Mouse (Mus musculus) embryonic facial prominence, embryonic 11.5 days (tissue): Measurements from ENCODE around the gene Selenbp2. TPM values are rescaled to one million over a fixed set of nuclear protein-coding genes. Genes with fewer than 3 reads are reported as not detected.
"Not testable (repeated sequence)": the region's sequence is repeated elsewhere in the genome, so short reads cannot be mapped to it uniquely, and the experiment has no call there.

Source experiments
- ATAC-seq: fragments of 200-750 bp; cut with Nextera tagmentation; replicated peaks from 2 replicates; pipeline ENCODE4 v1.8.0; 2017; ENCODE audit warnings: low read depth; ENCODE audit not compliant: insufficient number of reproducible peaks, low FRiP score, low TSS enrichment
- DNase-seq: peaks from one replicate; pipeline ENCODE4 v3.0.0-alpha.2; 2015; ENCODE audit warnings: low spot score
- H3K27ac ChIP-seq: fragments of 300-500 bp; sonication (generic); replicated peaks from 2 replicates; pipeline ENCODE4 v1.5.1; 2014; ENCODE audit warnings: mild to moderate bottlenecking, low read depth, low read length, control low read depth
- H3K27me3 ChIP-seq: fragments of 300-500 bp; sonication (generic); 2 replicates; pipeline ENCODE4 v1.6.1; 2014; ENCODE audit warnings: mild to moderate bottlenecking, low read length, moderate library complexity, mixed read lengths; ENCODE audit not compliant: control insufficient read depth, insufficient read depth
- H3K36me3 ChIP-seq: fragments of 300-500 bp; sonication (generic); replicated peaks from 2 replicates; pipeline ENCODE4 v1.6.1; 2014; ENCODE audit warnings: low read depth, mild to moderate bottlenecking, low read length, moderate library complexity, mixed read lengths; ENCODE audit not compliant: control insufficient read depth, insufficient read depth
- H3K4me1 ChIP-seq: fragments of 300-500 bp; sonication (generic); 2 replicates; pipeline ENCODE4 v1.6.1; 2014; ENCODE audit warnings: low read length, mixed read lengths; ENCODE audit not compliant: control insufficient read depth, insufficient read depth
- H3K4me2 ChIP-seq: fragments of 300-500 bp; sonication (generic); 2 replicates; pipeline ENCODE4 v1.6.1; 2014; ENCODE audit warnings: low read depth, mild to moderate bottlenecking, control low read depth, low read length, moderate library complexity
- H3K4me3 ChIP-seq: fragments of 300-500 bp; sonication (generic); 2 replicates; pipeline ENCODE4 v1.5.1; 2014; ENCODE audit warnings: low read depth, low read length, control low read depth
- H3K9ac ChIP-seq: fragments of 300-500 bp; sonication (generic); replicated peaks from 2 replicates; pipeline ENCODE4 v1.6.1; 2014; ENCODE audit warnings: mild to moderate bottlenecking, control low read depth, low read length
- H3K9me3 ChIP-seq: fragments of 300-500 bp; sonication (generic); replicated peaks from 2 replicates; pipeline ENCODE4 v1.6.1; 2016; ENCODE audit warnings: mild to moderate bottlenecking, low read length, inconsistent platforms, mixed read lengths; ENCODE audit not compliant: control insufficient read depth
- WGBS: fragments of 180-500 bp; shearing (Covaris S2); extraction: QIAGEN DNeasy Blood & Tissue Kit; methylation state at CpG from one replicate; pipeline ENCODE4 v1.1.7; 2014; 5-methylcytosine and 5-hydroxymethylcytosine counted together
- polyA plus RNA-seq: library from polyadenylated mRNA; unstranded; fragments of >200 nt; fragmentation: Nextera tagmentation; extraction: Ambion mirVana; gene quantifications from 2 replicates; pipeline ENCODE4 v1.2.1, GENCODE M21; 2014

Selenbp2 gene
- polyA plus RNA-seq, 1 experiment from 2014 or later: not detected

DNA sequence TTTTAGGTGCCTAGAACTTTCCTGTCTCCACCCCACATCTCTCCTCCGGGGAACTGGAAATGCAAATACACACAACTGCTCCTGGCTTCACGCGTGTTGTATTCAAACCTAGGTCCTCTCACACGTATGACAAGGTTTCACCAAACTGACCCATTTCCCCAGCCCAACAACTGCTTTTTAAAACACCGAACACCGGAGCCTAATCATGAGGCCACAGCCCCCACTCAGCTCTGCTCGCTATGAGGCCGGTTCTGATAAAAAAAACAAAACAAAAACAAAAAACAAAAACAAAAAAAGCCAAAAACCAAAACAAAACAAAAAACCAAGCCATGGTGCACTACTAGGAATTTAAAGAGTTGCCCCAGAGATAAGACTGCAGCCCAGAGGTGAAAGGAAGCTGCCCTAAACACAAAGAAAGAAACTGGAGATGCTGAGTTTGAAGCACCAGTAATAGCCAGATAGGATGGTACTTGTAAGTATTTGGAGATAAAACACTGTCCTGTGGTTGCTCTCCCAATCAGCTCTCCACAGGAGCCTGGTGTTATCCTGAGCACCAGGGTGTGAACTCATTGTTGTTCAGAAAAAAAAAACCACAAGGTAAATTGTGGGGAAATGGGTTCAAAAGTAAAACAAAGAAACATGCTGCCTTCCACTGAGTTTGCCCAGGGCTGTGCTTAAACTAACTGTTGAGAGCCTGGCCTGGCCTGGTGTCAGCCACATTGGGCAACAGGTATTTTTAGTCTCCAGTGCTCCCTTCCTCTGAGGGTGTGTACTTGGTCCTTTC lies 7.2 kb upstream of the Selenbp2 start:
- whole genome bisulfite sequencing: 81% methylated on average over 8 of the region's 8 CpGs
- H3K27me3 ChIP-seq, H3K4me3 ChIP-seq, ATAC-seq, H3K9me3 ChIP-seq, H3K36me3 ChIP-seq, DNase-seq, H3K27ac ChIP-seq, H3K4me2 ChIP-seq, H3K4me1 ChIP-seq, H3K9ac ChIP-seq: not testable (repeated sequence)

DNA sequence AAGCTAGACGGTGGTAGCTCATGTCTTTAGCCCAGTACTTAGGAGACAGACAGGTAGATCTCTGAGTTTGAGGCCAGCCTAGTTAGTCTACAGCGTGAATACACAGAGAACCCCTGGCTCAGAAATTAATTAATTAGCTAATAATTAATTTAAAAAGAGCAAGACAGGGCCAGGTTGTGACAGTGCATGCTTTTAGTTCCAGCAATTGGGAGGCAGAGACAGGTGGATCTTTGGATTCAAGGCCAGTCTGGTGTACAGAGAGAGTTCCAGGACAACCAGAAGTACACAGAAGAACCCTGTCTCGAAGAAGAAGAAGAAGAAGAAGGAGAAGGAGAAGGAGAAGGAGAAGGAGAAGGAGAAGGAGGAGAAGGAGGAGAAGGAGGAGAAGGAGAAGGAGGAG lies 4.7 kb upstream of the Selenbp2 start:
- H3K27me3 ChIP-seq, H3K36me3 ChIP-seq, H3K4me2 ChIP-seq, H3K9ac ChIP-seq, H3K9me3 ChIP-seq, H3K4me1 ChIP-seq, H3K4me3 ChIP-seq, H3K27ac ChIP-seq, DNase-seq, ATAC-seq: not testable (repeated sequence)
- WGBS: 82% methylated on average over 2 of the region's 3 CpGs

DNA sequence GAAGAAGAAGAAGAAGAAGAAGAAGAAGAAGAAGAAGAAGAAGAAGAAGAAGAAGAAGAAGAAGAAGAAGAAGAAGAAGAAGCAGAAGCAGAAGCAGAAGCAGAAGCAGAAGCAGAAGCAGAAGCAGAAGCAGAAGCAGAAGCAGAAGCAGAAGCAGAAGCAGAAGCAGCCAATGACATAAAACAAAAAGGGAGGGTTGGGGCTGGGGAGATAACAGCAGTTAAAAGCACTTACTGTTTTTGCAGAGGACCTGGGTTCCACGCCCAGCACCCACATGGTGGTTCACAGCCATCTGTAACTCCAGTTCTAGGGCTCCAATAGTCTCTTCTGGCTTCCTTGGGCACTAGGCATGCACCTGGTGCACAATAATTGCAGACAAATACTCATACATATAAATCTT lies 4.2 kb upstream of the Selenbp2 start:
- H3K9me3 ChIP-seq, H3K27me3 ChIP-seq, H3K4me1 ChIP-seq, H3K27ac ChIP-seq, H3K4me3 ChIP-seq, H3K4me2 ChIP-seq, DNase-seq, H3K9ac ChIP-seq, H3K36me3 ChIP-seq, ATAC-seq: not testable (repeated sequence)
- 70% methylated on average over 1 of the region's 1 CpGs for WGBS

DNA sequence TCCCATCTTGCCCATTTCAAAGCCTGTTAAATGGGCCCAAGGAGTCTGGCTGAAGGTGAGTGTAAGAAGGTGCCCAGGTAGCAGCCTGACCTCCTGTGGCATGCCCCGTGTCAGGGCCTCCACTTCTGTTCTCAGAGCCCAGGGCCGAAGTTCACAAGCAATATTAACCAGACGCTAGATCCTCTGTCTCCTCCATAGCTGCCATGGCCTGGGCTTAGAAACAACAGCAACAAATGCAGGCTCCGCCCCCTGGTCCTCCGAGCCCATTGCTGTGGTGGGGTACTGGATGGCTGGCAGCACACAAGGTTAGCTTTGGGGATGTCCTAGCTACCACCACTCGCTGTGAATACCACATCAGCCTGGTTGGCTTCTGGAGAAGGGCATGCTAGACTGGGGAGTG lies 3.2 kb upstream of the Selenbp2 start:
- ATAC-seq, DNase-seq, H3K4me3 ChIP-seq, H3K9ac ChIP-seq, H3K27ac ChIP-seq, H3K4me1 ChIP-seq, H3K36me3 ChIP-seq, H3K9me3 ChIP-seq, H3K4me2 ChIP-seq, H3K27me3 ChIP-seq: not testable (repeated sequence)
- 61% methylated on average over 6 of the region's 6 CpGs for WGBS

DNA sequence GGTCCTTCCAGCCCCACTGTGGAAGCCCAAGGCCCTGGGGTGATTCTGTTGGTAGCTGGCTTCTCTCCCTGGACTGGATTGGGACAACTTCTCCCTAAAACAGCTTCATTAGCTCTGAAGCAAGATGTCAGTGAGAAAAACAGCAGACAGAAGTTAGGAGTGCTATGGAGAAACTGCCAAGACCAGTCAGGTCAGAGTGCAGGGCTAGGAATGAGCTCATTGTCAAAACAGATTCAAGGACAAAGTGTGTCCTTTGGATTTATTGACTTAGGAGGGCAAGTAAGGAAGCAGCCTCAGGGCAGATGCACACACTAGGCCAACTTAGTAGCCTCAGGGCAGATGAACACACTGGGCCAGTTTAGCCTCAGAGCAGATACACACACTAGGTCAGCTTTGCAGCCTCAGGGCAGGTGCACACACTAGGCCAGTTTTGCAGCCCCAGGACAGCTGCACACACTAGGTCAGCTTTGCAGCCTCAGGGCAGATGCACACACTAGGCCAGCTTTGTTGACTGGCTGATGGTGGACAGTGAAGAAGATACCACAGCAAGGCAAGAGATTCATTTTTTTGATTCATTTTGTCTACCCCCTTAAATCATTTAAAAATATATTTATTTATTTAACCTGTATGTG lies 2.6 kb upstream of the Selenbp2 start:
- Histone ChIP-seq H3K4me1 (no peaks in the 10 kb centered on the region), H3K27me3 (no peaks in the 10 kb centered on the region), H3K36me3 (no peaks in the 10 kb centered on the region), H3K9me3 (no peaks in the 10 kb centered on the region), H3K4me2 (no peak overlapping the region), H3K27ac (no peak overlapping the region), H3K9ac (no peak overlapping the region), H3K4me3 (no peak overlapping the region)
- no peak for DNase-seq
- ATAC-seq: no peak

DNA sequence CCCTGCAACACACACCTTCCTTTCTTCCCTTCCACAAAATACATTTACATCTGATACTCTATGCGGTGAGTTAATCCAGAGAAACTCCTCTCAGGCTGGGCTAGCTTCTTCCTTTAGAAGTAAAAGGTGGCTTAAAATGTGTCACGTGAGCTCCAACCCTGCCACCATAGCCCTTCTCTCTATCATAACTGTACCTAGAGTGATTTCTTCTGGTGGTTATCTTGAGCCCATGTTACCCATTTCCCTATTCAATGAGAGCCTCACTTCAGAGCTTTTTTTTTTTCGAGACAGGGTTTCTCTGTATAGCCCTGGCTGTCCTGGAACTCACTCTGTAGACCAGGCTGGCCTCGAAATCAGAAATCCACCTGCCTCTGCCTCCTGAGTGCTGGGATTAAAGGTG lies 1.7 kb upstream of the Selenbp2 start:
- H3K9ac ChIP-seq, DNase-seq, H3K9me3 ChIP-seq, H3K4me3 ChIP-seq, H3K27ac ChIP-seq, H3K4me2 ChIP-seq, H3K4me1 ChIP-seq, ATAC-seq, H3K36me3 ChIP-seq, H3K27me3 ChIP-seq: not testable (repeated sequence)
- 83% methylated on average over 4 of the region's 4 CpGs for WGBS

DNA sequence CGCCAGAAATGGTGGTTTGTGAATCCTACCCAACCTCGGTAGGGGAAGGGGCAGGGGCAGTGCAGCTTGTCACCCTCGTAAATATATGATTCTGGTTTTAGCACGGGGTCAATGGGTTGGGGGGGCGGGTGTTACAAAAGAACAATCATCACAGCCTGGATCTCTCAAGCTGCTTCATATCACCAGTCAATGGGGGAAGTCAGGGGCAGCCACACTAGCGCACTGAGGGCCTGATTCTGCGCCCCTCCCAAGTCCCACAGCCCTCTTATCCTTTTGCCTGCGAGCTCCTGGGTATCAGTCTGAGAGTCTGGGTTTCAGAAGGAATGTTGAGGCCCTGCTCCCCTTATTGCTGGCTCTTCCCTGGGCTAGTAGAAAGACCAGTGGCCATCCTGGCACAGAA lies 518 bp downstream of the Selenbp2 start:
- ATAC-seq, H3K36me3 ChIP-seq, H3K9me3 ChIP-seq, DNase-seq, H3K27me3 ChIP-seq, H3K9ac ChIP-seq, H3K4me3 ChIP-seq, H3K4me1 ChIP-seq, H3K27ac ChIP-seq, H3K4me2 ChIP-seq: not testable (repeated sequence)
- WGBS: 71% methylated on average over 5 of the region's 8 CpGs

DNA sequence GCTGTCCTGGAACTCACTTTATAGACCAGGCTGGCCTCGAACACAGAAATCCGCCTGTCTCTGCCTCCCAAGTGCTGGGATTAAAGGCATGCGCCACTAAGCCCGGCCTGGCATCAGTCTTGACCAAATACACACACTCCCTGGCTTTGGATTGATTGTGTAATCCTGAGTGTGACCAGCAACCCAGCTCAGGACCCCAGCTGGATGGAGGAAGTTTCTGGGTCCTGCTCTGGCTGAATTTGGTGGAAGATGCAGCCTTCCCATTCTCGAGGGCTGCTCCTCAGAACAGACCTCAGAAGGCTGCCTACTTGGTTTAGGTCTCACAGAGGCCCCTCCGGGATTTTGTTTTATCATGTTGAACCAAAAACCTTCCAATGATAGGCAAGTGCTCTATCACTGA lies 2.2 kb downstream of the Selenbp2 start:
- H3K36me3 ChIP-seq, H3K4me1 ChIP-seq, H3K27ac ChIP-seq, H3K9ac ChIP-seq, H3K4me2 ChIP-seq, H3K4me3 ChIP-seq, ATAC-seq, DNase-seq, H3K9me3 ChIP-seq, H3K27me3 ChIP-seq: not testable (repeated sequence)
- 82% methylated on average over 6 of the region's 6 CpGs for WGBS
